Mouse (Mus musculus) midbrain, embryonic 12.5 days (tissue): ENCODE data around the gene Arhgef28. TPM values are rescaled to one million over a fixed set of nuclear protein-coding genes. Genes with fewer than 3 reads are reported as not detected.

ENCODE experiments used
- ATAC-seq: fragments of 200-750 bp; cut with Nextera tagmentation; 2 replicates; pipeline ENCODE4 v1.8.0; 2017; ENCODE audit warnings: low read depth, moderate TSS enrichment, moderate library complexity; ENCODE audit not compliant: low FRiP score
- H3K27ac ChIP-seq: fragments of 300-500 bp; sonication (generic); replicated peaks from 2 replicates; pipeline ENCODE4 v1.5.1; 2016; ENCODE audit warnings: mild to moderate bottlenecking
- H3K27me3 ChIP-seq: fragments of 300-500 bp; sonication (generic); 2 replicates; pipeline ENCODE4 v1.6.1; 2016; ENCODE audit warnings: mild to moderate bottlenecking
- H3K36me3 ChIP-seq: fragments of 300-500 bp; sonication (generic); 2 replicates; pipeline ENCODE4 v1.6.1; 2016
- H3K4me1 ChIP-seq: fragments of 300-500 bp; sonication (generic); 2 replicates; pipeline ENCODE4 v1.6.1; 2016
- H3K4me2 ChIP-seq: fragments of 300-500 bp; sonication (generic); replicated peaks from 2 replicates; pipeline ENCODE4 v1.6.1; 2016; ENCODE audit warnings: mild to moderate bottlenecking, moderate library complexity
- H3K4me3 ChIP-seq: fragments of 300-500 bp; sonication (generic); 2 replicates; pipeline ENCODE4 v1.5.1; 2016; ENCODE audit warnings: mild to moderate bottlenecking
- H3K9ac ChIP-seq: fragments of 300-500 bp; sonication (generic); replicated peaks from 2 replicates; pipeline ENCODE4 v1.6.1; 2016; ENCODE audit warnings: mild to moderate bottlenecking, moderate library complexity
- H3K9me3 ChIP-seq: fragments of 300-500 bp; sonication (generic); 2 replicates; pipeline ENCODE4 v1.6.1; 2016; ENCODE audit warnings: mild to moderate bottlenecking
- WGBS: fragments of 180-500 bp; shearing (Covaris S2); methylation state at CpG from one replicate; pipeline ENCODE4 v1.1.7; 2016; 5-methylcytosine and 5-hydroxymethylcytosine counted together
- polyA plus RNA-seq: library from polyadenylated mRNA; unstranded; fragments of >200 nt; fragmentation: Nextera tagmentation; extraction: Ambion mirVana; gene quantifications from 2 replicates; pipeline ENCODE4 v1.2.1, GENCODE M21; 2016

Gene Arhgef28
- polyA plus RNA-seq, 1 experiment from 2014 or later = 9.8 TPM

DNA sequence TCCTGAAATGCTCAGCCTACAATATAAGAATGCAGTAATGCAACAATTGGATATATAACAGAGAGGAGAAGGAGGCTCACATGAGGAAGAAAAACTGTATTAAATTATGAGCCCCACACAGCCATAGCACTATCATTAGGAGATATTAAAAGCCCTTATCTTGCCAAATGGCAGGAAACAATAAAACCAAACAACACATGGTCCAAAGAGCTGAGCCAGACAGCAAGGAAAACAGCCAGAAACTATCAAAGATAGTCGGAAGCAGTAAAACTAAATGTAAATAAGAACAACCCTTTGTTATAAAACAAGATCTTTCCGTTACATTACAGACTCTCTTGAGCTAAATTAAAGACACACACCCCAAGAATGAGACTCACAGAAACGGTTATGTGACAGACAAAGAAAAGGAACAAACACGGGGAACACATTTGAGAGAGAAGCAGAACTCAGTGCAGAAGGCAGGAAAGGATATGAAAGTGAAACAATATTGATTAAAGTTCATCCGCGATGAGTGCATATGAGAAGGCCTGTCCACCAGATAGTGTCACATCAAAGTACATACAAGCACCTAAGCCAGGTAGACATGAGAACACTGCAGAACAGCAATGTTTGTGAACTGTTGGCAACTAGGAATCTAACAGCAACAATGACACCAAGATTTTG, 231.6 kb downstream of the Arhgef28 start:
- Histone ChIP-seq H3K9ac (no peak overlapping the region), H3K4me3 (no peak overlapping the region), H3K4me2 (no peak overlapping the region), H3K9me3 (no peaks in the 10 kb centered on the region), H3K27ac (no peak overlapping the region), H3K36me3 (no peaks in the 10 kb centered on the region), H3K4me1 (no peaks in the 10 kb centered on the region), H3K27me3 (no peaks in the 10 kb centered on the region)
- WGBS = 88% methylated on average over 6 of the region's 6 CpGs
- no peak for ATAC-seq

DNA sequence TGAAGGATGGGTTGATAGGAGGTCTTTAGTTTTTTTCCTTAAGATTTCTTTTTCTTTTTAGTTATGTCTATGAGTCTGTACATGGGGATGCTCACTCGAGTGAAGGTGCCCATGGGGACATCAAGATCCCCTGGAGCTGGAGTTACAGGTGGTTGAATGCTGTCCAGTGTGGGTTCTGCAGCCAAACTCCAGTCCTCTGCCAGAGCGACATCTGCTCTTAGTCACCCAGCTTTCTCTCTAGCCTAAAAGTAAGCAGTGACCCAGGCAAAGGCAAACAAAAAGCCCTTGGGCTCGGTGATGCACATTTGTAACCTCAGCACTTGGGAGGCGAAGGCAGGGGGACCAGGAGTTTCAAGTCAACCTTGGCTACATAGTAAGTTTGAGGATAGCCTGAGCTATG, 232.3 kb downstream of the Arhgef28 start:
- 75% methylated on average over 4 of the region's 4 CpGs for WGBS
- Histone ChIP-seq H3K4me1 (no peaks in the 10 kb centered on the region), H3K9me3 (no peaks in the 10 kb centered on the region), H3K4me3 (no peak overlapping the region), H3K27me3 (no peaks in the 10 kb centered on the region), H3K36me3 (no peaks in the 10 kb centered on the region), H3K27ac (no peak overlapping the region), H3K9ac (no peak overlapping the region), H3K4me2 (no peak overlapping the region)
- no peak for ATAC-seq

GRCm38 (mm10) chr13:97966077-97966476, 240.2 kb downstream of the Arhgef28 start:
- Histone ChIP-seq H3K36me3 (no peaks in the 10 kb centered on the region), H3K4me2 (no peak overlapping the region), H3K9ac (no peak overlapping the region), H3K4me1 (peaks cover 7% of the 10 kb centered on the region; the same call in 1 of the 2 replicates), H3K9me3 (no peaks in the 10 kb centered on the region), H3K4me3 (no peak overlapping the region), H3K27me3 (0 out of 2 replicates have a peak, but pooled peaks cover under 1% of the 10 kb centered on the region), H3K27ac (no peak overlapping the region)
- WGBS = 67% methylated on average over 5 of the region's 5 CpGs
- ATAC-seq = no peak

DNA sequence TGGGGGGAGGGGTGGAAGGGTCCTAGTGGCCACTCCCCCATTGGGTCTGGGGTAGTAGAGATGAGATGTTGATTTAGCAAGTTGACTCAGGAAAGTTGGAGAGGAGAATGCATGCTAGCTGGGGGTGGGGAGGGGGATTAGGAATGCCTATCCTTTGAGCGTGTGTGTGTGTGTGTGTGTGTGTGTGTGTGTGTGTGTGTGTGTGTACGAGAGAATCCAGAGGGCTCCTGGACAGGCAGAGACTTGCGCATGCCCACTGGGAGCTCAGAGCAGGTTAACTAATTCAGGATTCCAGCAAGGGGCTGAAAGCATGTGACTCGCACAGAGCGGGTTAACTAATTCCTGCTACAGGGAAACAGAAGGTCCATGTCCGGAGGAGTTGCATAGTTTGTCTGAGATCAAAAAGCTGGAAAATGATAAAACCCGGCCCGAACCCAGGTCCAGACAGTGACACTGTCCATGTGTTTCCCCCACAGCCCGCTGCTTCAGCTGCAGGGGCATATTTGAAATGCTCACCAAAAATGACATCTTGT, 241.3 kb downstream of the Arhgef28 start:
- no peak overlapping the region for H3K27ac ChIP-seq
- 0 out of 2 replicates have a peak, but pooled peaks cover 3% of the 10 kb centered on the region for H3K27me3 ChIP-seq
- H3K4me1 ChIP-seq = peaks cover 16% of the 10 kb centered on the region
- 46% methylated on average over 9 of the region's 9 CpGs for WGBS
- ATAC-seq = peak; percentile 44; the same call in 1 of the 2 replicates
- 0 out of 2 replicates have a peak overlapping the region, but pooled peaks have one; percentile 11 for H3K4me2 ChIP-seq
- H3K4me3 ChIP-seq = no peak overlapping the region
- H3K9me3 ChIP-seq = no peaks in the 10 kb centered on the region
- H3K9ac ChIP-seq = no peak overlapping the region
- H3K36me3 ChIP-seq = no peaks in the 10 kb centered on the region

DNA sequence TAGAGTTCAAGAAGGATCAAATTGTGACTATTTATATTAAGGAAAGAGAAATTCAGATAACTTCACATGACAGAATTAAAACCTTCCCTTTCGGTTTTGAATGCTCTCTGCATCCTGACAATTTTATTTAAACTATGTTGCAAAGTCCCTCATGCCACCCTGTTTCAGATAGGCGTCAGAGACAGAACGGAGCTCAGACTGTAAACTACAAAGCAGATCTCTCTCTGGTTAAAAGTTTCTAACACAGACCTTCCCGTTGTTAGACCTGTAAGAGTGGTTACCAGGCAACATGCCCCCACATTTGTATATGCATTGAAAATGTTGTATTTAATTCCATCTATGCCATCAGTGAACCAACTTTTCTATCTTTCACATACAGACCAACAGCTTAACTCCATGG, 246.1 kb downstream of the Arhgef28 start:
- 69% methylated on average over 4 of the region's 4 CpGs for WGBS
- Histone ChIP-seq H3K36me3 (no peaks in the 10 kb centered on the region), H3K27me3 (peaks cover 11% of the 10 kb centered on the region; the same call in 1 of the 2 replicates), H3K4me2 (no peak overlapping the region), H3K9ac (no peak overlapping the region), H3K4me3 (no peak overlapping the region), H3K27ac (no peak overlapping the region), H3K4me1 (peaks cover 36% of the 10 kb centered on the region), H3K9me3 (no peaks in the 10 kb centered on the region)
- no peak for ATAC-seq

DNA sequence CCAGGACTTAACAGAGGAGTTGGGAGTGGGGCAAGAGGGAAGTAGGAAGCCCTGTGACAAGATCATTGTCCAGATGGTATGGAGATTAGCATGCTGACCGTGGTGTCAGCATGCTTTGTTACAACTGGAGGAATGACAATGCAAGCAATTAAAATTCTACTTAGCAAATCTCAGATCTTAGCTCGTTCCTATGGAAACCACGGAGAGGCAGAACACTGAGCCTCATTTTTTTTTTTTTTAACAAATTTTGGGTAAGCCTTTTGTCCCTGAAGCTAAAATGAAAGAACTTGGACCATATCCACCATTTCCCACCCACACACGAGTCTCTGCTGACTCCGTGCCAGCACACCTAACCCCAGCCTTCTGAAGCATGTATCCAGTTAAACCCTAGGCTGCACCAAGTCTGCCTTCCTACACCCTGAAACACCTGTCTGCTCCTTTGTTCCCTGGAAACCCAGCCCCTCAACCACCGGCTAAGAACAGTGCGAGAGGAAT, 246.8 kb downstream of the Arhgef28 start:
- WGBS = 9% methylated on average over 7 of the region's 7 CpGs
- peak overlapping the region; percentile 39 for H3K4me2 ChIP-seq
- H3K4me3 ChIP-seq = no peak overlapping the region
- no peaks in the 10 kb centered on the region for H3K9me3 ChIP-seq
- no peaks in the 10 kb centered on the region for H3K36me3 ChIP-seq
- H3K9ac ChIP-seq = no peak overlapping the region
- H3K27ac ChIP-seq = no peak overlapping the region
- peaks cover 11% of the 10 kb centered on the region; the same call in 1 of the 2 replicates for H3K27me3 ChIP-seq
- peaks cover 30% of the 10 kb centered on the region for H3K4me1 ChIP-seq
- peak; percentile 70 for ATAC-seq

DNA sequence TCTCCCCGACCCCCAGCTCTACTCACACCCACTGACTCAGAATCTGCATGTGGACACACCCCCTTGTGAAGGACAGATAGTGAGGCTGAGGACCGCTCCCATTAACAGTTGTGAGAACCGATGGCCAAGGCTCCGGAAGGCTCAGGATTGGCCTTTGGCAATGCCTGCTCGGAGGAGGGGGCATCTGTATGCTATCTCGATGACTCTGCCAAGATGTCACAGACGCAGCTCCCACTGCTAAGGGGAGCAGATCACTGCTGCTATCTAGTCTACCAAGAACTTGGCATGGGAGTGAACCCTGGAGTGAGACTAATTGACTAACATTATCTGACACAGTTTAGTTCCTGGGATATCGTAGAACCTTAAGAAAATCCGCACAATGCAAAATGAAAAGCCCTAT, 250.5 kb downstream of the Arhgef28 start:
- no peak overlapping the region for H3K9ac ChIP-seq
- no peak overlapping the region for H3K4me3 ChIP-seq
- no peaks in the 10 kb centered on the region for H3K36me3 ChIP-seq
- ATAC-seq = no peak
- WGBS = 60% methylated on average over 9 of the region's 9 CpGs
- peaks cover 8% of the 10 kb centered on the region; the same call in 1 of the 2 replicates for H3K27me3 ChIP-seq
- no peaks in the 10 kb centered on the region for H3K9me3 ChIP-seq
- H3K4me1 ChIP-seq = peaks cover 32% of the 10 kb centered on the region
- H3K4me2 ChIP-seq = no peak overlapping the region
- H3K27ac ChIP-seq = no peak overlapping the region

GRCm38 (mm10) chr13:97954956-97955496, 251.2 kb downstream of the Arhgef28 start:
- no peak overlapping the region for H3K4me3 ChIP-seq
- H3K9ac ChIP-seq = no peak overlapping the region
- H3K36me3 ChIP-seq = no peaks in the 10 kb centered on the region
- no peak overlapping the region for H3K4me2 ChIP-seq
- ATAC-seq = no peak
- no peaks in the 10 kb centered on the region for H3K9me3 ChIP-seq
- H3K27ac ChIP-seq = no peak overlapping the region
- peaks cover 25% of the 10 kb centered on the region for H3K4me1 ChIP-seq
- WGBS = 58% methylated on average over 7 of the region's 7 CpGs
- peaks cover 8% of the 10 kb centered on the region; the same call in 1 of the 2 replicates for H3K27me3 ChIP-seq

- H3K36me3 ChIP-seq = no peaks in the 10 kb centered on the region
- H3K4me3 ChIP-seq = no peak overlapping the region
- peaks cover 8% of the 10 kb centered on the region; the same call in 1 of the 2 replicates for H3K27me3 ChIP-seq
- H3K4me2 ChIP-seq = no peak overlapping the region
- no peaks in the 10 kb centered on the region for H3K9me3 ChIP-seq
- WGBS = 38% methylated on average over 6 of the region's 6 CpGs
- H3K27ac ChIP-seq = no peak overlapping the region
- peak overlapping the region; percentile 37; the same call in 1 of the 2 replicates for H3K9ac ChIP-seq
- H3K4me1 ChIP-seq = peaks cover 17% of the 10 kb centered on the region
- no peak for ATAC-seq
Measured at GRCm38 (mm10) chr13:97954051-97954450, 252.2 kb downstream of the Arhgef28 start.

DNA sequence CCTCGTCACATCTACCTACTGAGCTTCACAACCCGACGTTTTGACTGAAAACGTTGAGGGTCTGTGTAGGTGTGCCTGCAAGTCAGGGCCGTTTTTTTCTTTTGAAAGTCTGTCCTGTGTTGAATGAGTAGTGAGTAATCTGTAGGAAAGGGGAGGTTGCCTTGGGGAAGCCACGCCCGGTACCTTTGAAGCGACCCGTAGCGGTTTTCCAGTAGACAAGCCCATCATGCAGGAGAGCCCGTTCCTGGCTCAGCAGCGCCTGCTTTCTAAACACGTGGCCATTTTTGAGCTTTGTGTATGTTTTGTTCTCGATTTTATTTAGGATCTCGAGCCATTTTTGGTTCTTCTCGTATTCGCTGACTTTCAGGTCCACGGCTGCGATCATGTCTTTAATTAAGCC, 252.7 kb downstream of the Arhgef28 start:
- Histone ChIP-seq H3K27me3 (peaks cover 8% of the 10 kb centered on the region; the same call in 1 of the 2 replicates), H3K4me3 (no peak overlapping the region), H3K36me3 (no peaks in the 10 kb centered on the region), H3K9ac (no peak overlapping the region), H3K4me2 (no peak overlapping the region), H3K9me3 (no peaks in the 10 kb centered on the region), H3K27ac (no peak overlapping the region), H3K4me1 (peaks cover 14% of the 10 kb centered on the region)
- 87% methylated on average over 19 of the region's 19 CpGs for WGBS
- ATAC-seq = no peak

DNA sequence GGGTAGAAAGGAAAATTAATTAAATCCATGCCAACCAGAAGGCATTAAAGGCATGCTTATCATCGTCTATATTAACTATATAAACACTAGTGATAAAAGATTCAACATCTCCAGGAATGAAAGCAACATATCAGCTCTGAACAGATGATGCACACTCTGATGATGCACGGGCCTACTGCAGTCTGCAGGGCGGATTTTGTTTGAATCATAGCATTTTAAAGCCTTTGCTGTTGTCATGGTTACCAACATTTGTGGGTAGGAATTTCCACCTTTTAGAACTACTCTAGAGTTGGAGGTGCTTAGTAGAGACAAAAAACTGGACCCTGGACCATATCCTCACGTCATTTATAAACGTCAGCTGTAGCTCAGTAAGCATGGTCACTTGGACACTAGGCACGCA, 257.4 kb downstream of the Arhgef28 start:
- Histone ChIP-seq H3K4me3 (no peak overlapping the region), H3K27ac (no peak overlapping the region), H3K36me3 (no peaks in the 10 kb centered on the region), H3K27me3 (no peaks in the 10 kb centered on the region), H3K4me1 (no peaks in the 10 kb centered on the region), H3K4me2 (no peak overlapping the region), H3K9me3 (no peaks in the 10 kb centered on the region), H3K9ac (no peak overlapping the region)
- ATAC-seq = no peak
- 72% methylated on average over 6 of the region's 6 CpGs for WGBS

- Histone ChIP-seq H3K36me3 (no peaks in the 10 kb centered on the region), H3K27me3 (no peaks in the 10 kb centered on the region), H3K9me3 (no peaks in the 10 kb centered on the region), H3K4me2 (no peak overlapping the region), H3K4me1 (no peaks in the 10 kb centered on the region), H3K9ac (no peak overlapping the region), H3K4me3 (no peak overlapping the region), H3K27ac (no peak overlapping the region)
- WGBS = 79% methylated on average over 3 of the region's 3 CpGs
- no peak for ATAC-seq
Measured at GRCm38 (mm10) chr13:97947598-97947997, 258.6 kb downstream of the Arhgef28 start.
